17 mouse cellular contexts compared by ENCODE assay signal in the genomic region with DNA sequence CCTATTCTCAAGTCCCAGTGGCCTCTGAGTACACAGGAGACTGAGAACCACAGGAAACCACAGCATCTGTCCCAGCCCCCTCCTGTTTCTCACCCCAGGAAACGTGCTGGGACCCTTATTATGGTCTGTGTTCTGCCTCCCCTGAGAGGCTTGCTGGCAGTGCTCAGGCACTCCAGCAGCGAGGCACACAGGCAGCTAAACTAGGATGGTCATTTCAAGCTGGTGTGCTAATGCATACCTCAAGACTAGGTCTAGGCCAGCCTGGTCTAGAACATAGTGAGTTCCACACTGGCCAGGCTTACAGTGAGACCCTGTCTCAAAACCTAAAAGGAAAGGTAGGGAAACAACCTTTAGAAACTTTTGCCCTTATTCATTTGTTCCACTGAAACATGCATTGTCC. TPM values are rescaled to one million over a fixed set of nuclear protein-coding genes. Genes with fewer than 3 reads are reported as not detected.
DNase-seq lines count a peak whose midpoint lies in the region; ATAC-seq and TF ChIP-seq lines count a peak whose summit lies in the region.
"Had no signal": no experiment of that assay in that cellular context is flagged by ENCODE, and none has a peak within 500 bp of the region (broad histone marks: within the 10 kb centered on the region; RNA-seq: fewer than 3 reads in every experiment).

No protein-coding gene starts in this region.

- 11% methylated on average over 2 of the region's 2 CpGs for WGBS in forebrain, embryonic 14.5 days
- 20% methylated on average over 2 of the region's 2 CpGs for WGBS in forebrain, embryonic 13.5 days
- WGBS in lung, embryonic 15.5 days, result 12% methylated on average over 2 of the region's 2 CpGs
- 21% methylated on average over 2 of the region's 2 CpGs for WGBS in limb, embryonic 10.5 days

- no peaks in the 10 kb centered on the region for H3K4me1 ChIP-seq in forebrain, embryonic 14.5 days (ENCODE audit: control insufficient read depth, insufficient read depth, low read length)
- H3K4me1 ChIP-seq in forebrain, embryonic 13.5 days, result peaks cover 4% of the 10 kb centered on the region; the same call in 1 of the 2 replicates
- H3K4me1 ChIP-seq in lung, embryonic 15.5 days, result 0 out of 2 replicates have a peak, but pooled peaks cover 4% of the 10 kb centered on the region
- peaks cover 9 to 33% of the 10 kb centered on the region in 2 experiments; a peak in 3 of 4 replicates for H3K4me1 ChIP-seq in CH12.LX (ENCODE audit: control insufficient read depth in 1 of 2, insufficient read depth in 2 of 2)
- H3K4me1 ChIP-seq in limb, embryonic 10.5 days, result peaks cover 24% of the 10 kb centered on the region
- H3K4me1 ChIP-seq: heart, embryonic 15.5 days; liver, embryonic 15.5 days had no signal

- H3K27me3 ChIP-seq in forebrain, embryonic 14.5 days (replicated peaks; ENCODE audit: control insufficient read depth, insufficient read depth, low read length), result no peaks in the 10 kb centered on the region
- no peaks in the 10 kb centered on the region for H3K27me3 ChIP-seq in forebrain, embryonic 13.5 days
- H3K27me3 ChIP-seq in lung, embryonic 15.5 days, result no peaks in the 10 kb centered on the region
- no peaks in the 10 kb centered on the region for H3K27me3 ChIP-seq in CH12.LX (replicated peaks)
- no peaks in the 10 kb centered on the region for H3K27me3 ChIP-seq in limb, embryonic 10.5 days (ENCODE audit: low read depth, poor library complexity, severe bottlenecking)
- H3K27me3 ChIP-seq: embryonic facial prominence, embryonic 13.5 days; heart, embryonic 15.5 days; liver, embryonic 15.5 days had no signal

- no peak overlapping the region for H3K4me3 ChIP-seq in forebrain, embryonic 14.5 days (ENCODE audit: low read depth, low read length)
- H3K4me3 ChIP-seq in forebrain, embryonic 13.5 days, result no peak overlapping the region
- no peak overlapping the region for H3K4me3 ChIP-seq in lung, embryonic 15.5 days
- H3K4me3 ChIP-seq in CH12.LX (replicated peaks in 1 of 3; ENCODE audit: low read depth in 2 of 3, low read length in 2 of 3, poor library complexity in 1 of 3), result no peak overlapping the region
- no peak overlapping the region for H3K4me3 ChIP-seq in limb, embryonic 10.5 days
- H3K4me3 ChIP-seq: embryonic facial prominence, embryonic 13.5 days; heart, embryonic 15.5 days; liver, embryonic 15.5 days had no signal

- no peak for TF ChIP-seq RAD21 in CH12.LX (IDR thresholded peaks at IDR 0.05; ENCODE audit: low read depth, low read length)

- TF ChIP-seq CTCF in CH12.LX (conservative IDR thresholded peaks at IDR 0.05 in 1 of 2, IDR thresholded peaks at IDR 0.05 in 1 of 2; ENCODE audit: low read depth in 2 of 2, low read length in 2 of 2), result no peak

- 0 out of 2 replicates have a peak, but pooled peaks have one; percentile 40 for ATAC-seq in forebrain, embryonic 14.5 days
- ATAC-seq in forebrain, embryonic 13.5 days, result no peak
- ATAC-seq in lung, embryonic 15.5 days (ENCODE audit: borderline replicate concordance, extremely low read depth, low FRiP score, low TSS enrichment), result peak; percentile 30; the same call in 1 of the 2 replicates
- no peak for ATAC-seq in erythroblast, adult 5-6 weeks (replicated peaks; ENCODE audit: low FRiP score, poor library complexity, severe bottlenecking)
- ATAC-seq: intestine, embryonic 16.5 days had no signal

- dilution Hi-C loops in CH12.LX (cut with MboI; ENCODE audit: extremely low pct_ligation_motif_present, extremely low pct_unique_long_range_greater_than_20kb, low sequenced_read_pairs), result no loop called here

- H3K9ac ChIP-seq in forebrain, embryonic 14.5 days (ENCODE audit: low read length), result no peak overlapping the region
- no peak overlapping the region for H3K9ac ChIP-seq in forebrain, embryonic 13.5 days
- no peak overlapping the region for H3K9ac ChIP-seq in lung, embryonic 15.5 days
- H3K9ac ChIP-seq in CH12.LX (ENCODE audit: insufficient read depth, low read depth), result no peak overlapping the region
- H3K9ac ChIP-seq: embryonic facial prominence, embryonic 13.5 days; heart, embryonic 15.5 days; liver, embryonic 15.5 days had no signal

- H3K4me2 ChIP-seq in forebrain, embryonic 14.5 days (ENCODE audit: low read length), result no peak overlapping the region
- H3K4me2 ChIP-seq in forebrain, embryonic 13.5 days, result no peak overlapping the region
- no peak overlapping the region for H3K4me2 ChIP-seq in lung, embryonic 15.5 days
- no peak overlapping the region for H3K4me2 ChIP-seq in CH12.LX (ENCODE audit: insufficient read depth, low read depth, poor library complexity, severe bottlenecking)
- H3K4me2 ChIP-seq: embryonic facial prominence, embryonic 13.5 days; heart, embryonic 15.5 days; liver, embryonic 15.5 days had no signal

- no peaks in the 10 kb centered on the region for H3K9me3 ChIP-seq in forebrain, embryonic 14.5 days (replicated peaks; ENCODE audit: control insufficient read depth, low read length)
- no peaks in the 10 kb centered on the region for H3K9me3 ChIP-seq in forebrain, embryonic 13.5 days (replicated peaks)
- no peaks in the 10 kb centered on the region for H3K9me3 ChIP-seq in lung, embryonic 15.5 days
- no peaks in the 10 kb centered on the region for H3K9me3 ChIP-seq in CH12.LX (replicated peaks; ENCODE audit: low read length)
- H3K9me3 ChIP-seq in limb, embryonic 10.5 days (replicated peaks), result no peaks in the 10 kb centered on the region
- H3K9me3 ChIP-seq: embryonic facial prominence, embryonic 13.5 days; G1E; heart, embryonic 15.5 days; liver, embryonic 15.5 days had no signal

- H3K79me2 ChIP-seq in CH12.LX (replicated peaks; ENCODE audit: control insufficient read depth, extremely low read depth, insufficient read depth, poor library complexity, severe bottlenecking), result no peaks in the 10 kb centered on the region

- in situ Hi-C loops in CH12.LX (cut with MboI; ENCODE audit: low pct_ligation_motif_present, low pct_unique_long_range_greater_than_20kb, low sequenced_read_pairs), result no loop called here

- no peak for TF ChIP-seq POLR2A in CH12.LX (IDR thresholded peaks at IDR 0.05; ENCODE audit: low read depth, low read length)

- no peak for DNase-seq in forebrain, embryonic 14.5 days (ENCODE audit: low spot score)
- DNase-seq in lung, adult 18-20 months, result no peak
- no peak for DNase-seq in CH12.LX (ENCODE audit: extremely low read depth)
- DNase-seq in limb, embryonic 10.5 days (ENCODE audit: low spot score), result no peak
- no peak for DNase-seq in adipocyte (ENCODE audit: low spot score)
- DNase-seq: adrenal gland, postnatal 25 days; B cell, adult 2 months; kidney, postnatal 25 days; thymus, postnatal 36 days had no signal

- TF ChIP-seq EP300 in CH12.LX (IDR thresholded peaks at IDR 0.05; ENCODE audit: low read length), result no peak

- H3K36me3 ChIP-seq in forebrain, embryonic 14.5 days (ENCODE audit: control insufficient read depth, insufficient read depth, low read length), result peaks cover 27% of the 10 kb centered on the region
- H3K36me3 ChIP-seq in forebrain, embryonic 13.5 days (ENCODE audit: poor library complexity, severe bottlenecking), result peaks cover 34% of the 10 kb centered on the region
- peaks cover 17% of the 10 kb centered on the region for H3K36me3 ChIP-seq in lung, embryonic 15.5 days
- peaks cover 17 to 32% of the 10 kb centered on the region in 2 experiments for H3K36me3 ChIP-seq in CH12.LX (replicated peaks in 1 of 2; ENCODE audit: control insufficient read depth in 1 of 2, insufficient read depth in 1 of 2, low read length in 1 of 2)
- H3K36me3 ChIP-seq in limb, embryonic 10.5 days, result peaks cover 34% of the 10 kb centered on the region
- H3K36me3 ChIP-seq: G1E; liver, embryonic 15.5 days had no signal

- no peak overlapping the region for H3K27ac ChIP-seq in forebrain, embryonic 14.5 days (ENCODE audit: low read depth, low read length)
- H3K27ac ChIP-seq in forebrain, embryonic 13.5 days, result no peak overlapping the region
- no peak overlapping the region for H3K27ac ChIP-seq in lung, embryonic 15.5 days
- no peak overlapping the region for H3K27ac ChIP-seq in CH12.LX (ENCODE audit: insufficient read depth, low read depth)
- peak overlapping the region; percentile 58; the same call in 1 of the 2 replicates for H3K27ac ChIP-seq in limb, embryonic 10.5 days
- H3K27ac ChIP-seq: embryonic facial prominence, embryonic 13.5 days; heart, embryonic 15.5 days; liver, embryonic 15.5 days had no signal

RNA-seq across cellular contexts. Expression of gene Zfp467, which starts 25.0 kb away (rescaled TPM):
- 27.1 and 29.9 TPM in 2 replicates for polyA plus RNA-seq in forebrain, embryonic 14.5 days (2014; fragmentation: Nextera tagmentation; extraction: Ambion mirVana)
- polyA plus RNA-seq in forebrain, embryonic 13.5 days (2015; fragmentation: Nextera tagmentation; extraction: Ambion mirVana), result 23.9 and 25.6 TPM in 2 replicates
- 18.9 and 22.0 TPM in 2 replicates for polyA plus RNA-seq in lung, embryonic 15.5 days (2015; fragmentation: Nextera tagmentation; extraction: Ambion mirVana)
- 1.6 and 2.1 TPM in 2 replicates for total RNA-seq in CH12.LX (2012; rRNA removed)
- total RNA-seq in CH12.LX (2014; rRNA removed), result 1.1 and 1.4 TPM in 2 replicates
- polyA plus RNA-seq in CH12.LX (2012; ENCODE audit: insufficient read length, low read depth), result 4.7 and 5.9 TPM in 2 replicates
- 11.0 and 19.6 TPM in 2 replicates for polyA plus RNA-seq in limb, embryonic 10.5 days (2016; fragmentation: Nextera tagmentation; extraction: Ambion mirVana)
- total RNA-seq in erythroblast, adult 5-6 weeks (2015; ENCODE audit: low replicate concordance), result 1.9 and 7.3 TPM in 2 replicates
- total RNA-seq in erythroblast, adult 5-6 weeks (2017; ENCODE audit: low replicate concordance), result not detected in 2 replicates

RNA-seq across cellular contexts. Expression of gene Krba1, which starts 25.3 kb away (rescaled TPM):
- polyA plus RNA-seq in forebrain, embryonic 14.5 days (2014; fragmentation: Nextera tagmentation; extraction: Ambion mirVana), result 17.1 and 25.0 TPM in 2 replicates
- polyA plus RNA-seq in forebrain, embryonic 13.5 days (2015; fragmentation: Nextera tagmentation; extraction: Ambion mirVana), result 21.1 and 25.4 TPM in 2 replicates
- 18.5 and 19.8 TPM in 2 replicates for polyA plus RNA-seq in lung, embryonic 15.5 days (2015; fragmentation: Nextera tagmentation; extraction: Ambion mirVana)
- total RNA-seq in CH12.LX (2012; rRNA removed), result 8.1 and 9.8 TPM in 2 replicates
- 2.9 and 3.2 TPM in 2 replicates for total RNA-seq in CH12.LX (2014; rRNA removed)
- polyA plus RNA-seq in CH12.LX (2012; ENCODE audit: insufficient read length, low read depth), result 12.7 and 13.4 TPM in 2 replicates
- polyA plus RNA-seq in limb, embryonic 10.5 days (2016; fragmentation: Nextera tagmentation; extraction: Ambion mirVana), result 28.3 and 33.4 TPM in 2 replicates
- total RNA-seq in erythroblast, adult 5-6 weeks (2015; ENCODE audit: low replicate concordance), result 0.84 TPM in 1 of 2 replicates, not detected in the other
- 0.43 and 0.70 TPM in 2 replicates for total RNA-seq in erythroblast, adult 5-6 weeks (2017; ENCODE audit: low replicate concordance)
- polyA plus RNA-seq: G1E had no signal

RNA-seq across cellular contexts. Expression of gene Sspo, which starts 27.4 kb away (rescaled TPM):
- polyA plus RNA-seq in forebrain, embryonic 14.5 days (2014; fragmentation: Nextera tagmentation; extraction: Ambion mirVana), result 0.06 and 0.48 TPM in 2 replicates
- 0.24 and 0.25 TPM in 2 replicates for polyA plus RNA-seq in forebrain, embryonic 13.5 days (2015; fragmentation: Nextera tagmentation; extraction: Ambion mirVana)
- polyA plus RNA-seq in lung, embryonic 15.5 days (2015; fragmentation: Nextera tagmentation; extraction: Ambion mirVana), result 0.29 and 0.44 TPM in 2 replicates
- total RNA-seq in CH12.LX (2012; rRNA removed) (0.13 and 0.42 TPM in 2 replicates), CH12.LX (2014; rRNA removed) (0.08 and 0.11 TPM in 2 replicates)
- polyA plus RNA-seq in CH12.LX (2012; ENCODE audit: insufficient read length, low read depth), result 0.17 and 0.18 TPM in 2 replicates
- polyA plus RNA-seq in limb, embryonic 10.5 days (2016; fragmentation: Nextera tagmentation; extraction: Ambion mirVana), result 0.20 and 0.45 TPM in 2 replicates
- total RNA-seq in erythroblast, adult 5-6 weeks (2015; ENCODE audit: low replicate concordance), result not detected in 2 replicates
- total RNA-seq in erythroblast, adult 5-6 weeks (2017; ENCODE audit: low replicate concordance), result not detected in 2 replicates
- polyA plus RNA-seq: G1E had no signal

Comparison
In these comparisons a context has a peak if more than half of its experiments do, and no peak if none do; other contexts are left out.
1. ATAC-seq: peak in forebrain, embryonic 14.5 days (single experiment) and lung, embryonic 15.5 days (single experiment); none in forebrain, embryonic 13.5 days (single experiment) and erythroblast, adult 5-6 weeks (single experiment).